Mouse (Mus musculus) embryo, embryonic 11.5 days (tissue): ENCODE results near the gene Prep.

Source experiments
- DNase-seq: peaks from one replicate; pipeline ENCODE4 v3.0.0-alpha.2; 2012; ENCODE audit warnings: low read depth, low spot score

Gene Prep

DNA sequence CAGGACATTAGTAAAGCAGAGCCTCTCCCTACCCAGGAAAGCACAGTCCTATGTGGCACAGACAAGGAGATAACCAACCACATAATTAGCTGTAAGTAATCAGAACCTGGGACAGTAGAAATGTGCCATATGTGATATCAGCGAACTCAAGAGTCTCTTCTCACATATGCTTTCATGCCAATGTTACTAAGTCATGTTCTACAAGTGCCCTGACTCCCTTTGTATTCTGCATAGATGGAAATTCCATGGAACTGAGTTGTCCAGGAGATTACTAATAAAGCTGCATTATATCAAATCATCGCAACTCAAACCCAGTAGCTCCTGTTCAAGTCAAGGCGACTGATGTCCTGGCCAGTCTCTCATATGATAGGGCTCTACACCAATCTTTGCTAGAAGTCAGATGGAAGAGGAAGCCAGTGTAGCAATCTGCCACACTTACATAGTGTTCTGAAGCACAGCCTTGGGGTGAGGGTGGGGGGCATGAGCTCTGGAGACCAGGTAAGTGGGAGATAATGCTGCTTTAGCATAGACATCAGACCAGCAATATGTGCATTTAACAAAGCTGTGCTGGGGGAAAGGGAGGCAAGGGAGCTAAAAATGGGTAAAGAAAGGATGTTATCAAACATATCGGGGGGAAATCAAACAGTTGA, 113.8 kb downstream of the Prep start:
- DNase-seq, result no peak

GRCm38 (mm10) chr10:45181344-45181743, 114.3 kb downstream of the Prep start:
- no peak for DNase-seq

GRCm38 (mm10) chr10:45185457-45185856, 118.5 kb downstream of the Prep start:
- DNase-seq, result no peak

- DNase-seq, result peak; percentile 11
Measured at GRCm38 (mm10) chr10:45193330-45194310, 126.6 kb downstream of the Prep start.

GRCm38 (mm10) chr10:45194531-45194930, 127.5 kb downstream of the Prep start:
- no peak for DNase-seq

DNA sequence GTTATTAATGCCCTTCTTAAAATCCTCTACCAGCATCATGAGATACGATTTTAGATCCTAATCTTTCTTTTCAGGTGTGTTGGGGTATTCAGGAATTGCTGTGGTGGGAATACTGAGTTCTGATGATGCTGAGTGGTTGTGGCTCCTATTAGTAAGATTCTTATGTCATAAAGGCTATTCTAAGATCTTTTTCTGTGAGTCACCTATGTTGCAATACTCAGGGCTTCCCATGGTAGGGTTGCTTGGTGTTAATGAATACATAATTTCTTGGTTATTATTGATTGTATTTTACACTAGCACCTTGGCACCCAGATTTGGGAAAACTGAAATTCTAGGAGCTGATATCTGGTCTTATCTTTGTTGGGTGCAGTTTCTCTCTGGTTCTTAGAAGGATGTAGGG, 137.6 kb downstream of the Prep start:
- no peak for DNase-seq

- DNase-seq, result no peak
Measured at GRCm38 (mm10) chr10:45210201-45210600, 143.2 kb downstream of the Prep start.

GRCm38 (mm10) chr10:45216676-45217075, 149.7 kb downstream of the Prep start:
- no peak for DNase-seq
